Mouse (Mus musculus) ES-Bruce4 (cell line): ENCODE measurements at regions not wholly inside any gene's neighbourhood (a gene's known extent, or its start where the extent isn't known, plus 50 kb on each side); places are given as distances from the start of the nearest gene placed in this dataset.

Experiments
- CTCF ChIP-seq: IDR thresholded peaks from one replicate; pipeline ENCODE4 v1.8.1; 2011; ENCODE audit warnings: low read depth, low read length
- EP300 ChIP-seq: IDR thresholded peaks from 2 replicates; pipeline ENCODE4 v1.6.1; 2011; ENCODE audit warnings: low read depth, low read length; ENCODE audit not compliant: insufficient read depth
- POLR2A ChIP-seq: IDR thresholded peaks from one replicate; pipeline ENCODE4 v1.8.1; 2011; ENCODE audit warnings: low read length; ENCODE audit not compliant: insufficient read depth

DNA sequence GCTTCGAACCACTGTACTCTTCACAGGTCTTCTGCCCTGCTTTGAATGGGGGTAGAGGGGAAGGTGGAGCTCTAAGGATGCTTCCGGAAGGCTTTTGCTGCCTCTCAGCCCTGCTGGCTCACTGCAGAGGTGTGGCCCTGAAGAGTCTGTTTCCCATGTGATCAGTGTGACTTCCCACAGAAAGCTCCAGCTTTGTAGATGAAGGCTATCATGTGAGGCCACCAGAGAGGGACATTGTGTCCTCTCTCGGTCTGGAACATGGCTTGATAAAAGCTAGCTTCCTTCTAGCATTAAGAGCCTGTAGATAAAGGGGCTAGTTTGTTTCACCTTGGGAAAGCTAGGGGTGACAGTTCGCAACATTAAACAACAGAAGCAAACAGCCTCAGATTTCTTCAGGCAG is 127.3 kb upstream of the Teddm2 start:
- TF ChIP-seq CTCF (no peak), EP300 (no peak), POLR2A (no peak)
